Mouse (Mus musculus) 3134 (cell line): ENCODE measurements around the gene Serping1.
"Not testable (repeated sequence)": the region's sequence is repeated elsewhere in the genome, so short reads cannot be mapped to it uniquely, and the experiment has no call there.

Experiments
- DNase-seq: peaks from one replicate; pipeline ENCODE4 v3.0.0-alpha.2; 2011; ENCODE audit warnings: low spot score; ENCODE audit not compliant: insufficient read length; ENCODE audit errors: extremely low read depth

Serping1 gene

DNA sequence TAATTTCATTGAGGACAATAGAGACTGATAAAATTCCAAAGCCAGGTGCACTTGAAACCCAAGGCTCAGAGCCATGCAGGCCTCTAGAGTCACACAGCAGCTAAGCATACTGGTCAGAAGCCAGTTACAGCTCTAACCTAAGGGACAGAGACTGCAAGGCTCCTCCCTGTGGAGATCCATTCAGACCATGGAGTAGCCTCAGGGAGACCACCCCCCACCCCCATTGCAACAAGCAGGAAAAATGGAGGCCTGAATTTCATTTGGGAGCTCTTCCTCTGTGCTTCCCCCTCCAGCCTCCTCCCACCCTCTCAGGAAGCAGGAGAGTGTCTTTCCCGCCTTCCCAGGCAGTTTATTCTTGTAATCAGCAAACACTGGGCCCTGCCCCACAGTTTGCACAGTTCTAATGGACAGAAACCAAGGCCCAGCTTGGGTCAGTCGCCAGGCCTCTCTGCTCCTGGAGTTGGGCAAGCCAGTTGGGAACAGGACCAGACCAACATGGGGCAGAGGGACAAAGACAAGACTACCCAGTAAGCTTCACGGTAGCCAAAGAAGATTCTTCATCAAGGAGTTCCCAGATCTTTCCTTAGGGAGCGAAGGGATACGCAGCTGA, 33.3 kb downstream of the Serping1 start:
- no peak for DNase-seq

DNA sequence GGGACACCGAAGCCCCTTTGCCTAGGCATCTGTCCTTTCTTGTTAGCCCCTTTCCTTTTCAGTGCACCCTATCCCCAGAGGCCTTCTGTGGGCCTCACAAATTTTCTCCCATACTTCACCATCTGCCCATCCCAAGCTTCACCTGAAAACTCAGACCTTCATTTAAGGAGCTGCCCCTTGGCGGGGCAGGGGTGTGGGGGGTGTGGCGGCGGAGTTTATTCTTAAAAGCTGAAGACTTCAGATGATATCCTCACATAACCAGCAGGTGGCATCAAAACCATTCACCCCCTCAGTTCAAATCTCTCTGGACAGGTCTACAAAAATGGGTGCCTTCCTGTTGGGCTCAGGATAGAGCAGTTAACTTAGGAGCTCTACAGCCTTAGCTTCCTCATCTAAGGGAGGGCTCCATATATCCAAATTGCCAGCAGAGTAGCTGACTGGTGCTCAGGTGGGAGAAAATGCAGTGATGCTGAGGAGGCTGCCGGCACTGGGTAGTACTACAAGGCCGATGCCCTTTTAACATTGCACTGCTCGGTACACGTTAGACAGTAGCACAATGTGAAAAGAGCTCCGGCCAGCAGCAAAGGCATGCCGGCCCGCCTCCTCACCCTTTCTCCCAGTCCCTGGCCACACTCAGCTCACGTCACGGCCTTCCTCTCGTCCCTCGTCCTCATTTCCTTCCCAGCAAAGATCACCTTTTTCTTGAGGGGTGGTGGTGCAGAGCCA, 34.5 kb downstream of the Serping1 start:
- DNase-seq: no peak

DNA sequence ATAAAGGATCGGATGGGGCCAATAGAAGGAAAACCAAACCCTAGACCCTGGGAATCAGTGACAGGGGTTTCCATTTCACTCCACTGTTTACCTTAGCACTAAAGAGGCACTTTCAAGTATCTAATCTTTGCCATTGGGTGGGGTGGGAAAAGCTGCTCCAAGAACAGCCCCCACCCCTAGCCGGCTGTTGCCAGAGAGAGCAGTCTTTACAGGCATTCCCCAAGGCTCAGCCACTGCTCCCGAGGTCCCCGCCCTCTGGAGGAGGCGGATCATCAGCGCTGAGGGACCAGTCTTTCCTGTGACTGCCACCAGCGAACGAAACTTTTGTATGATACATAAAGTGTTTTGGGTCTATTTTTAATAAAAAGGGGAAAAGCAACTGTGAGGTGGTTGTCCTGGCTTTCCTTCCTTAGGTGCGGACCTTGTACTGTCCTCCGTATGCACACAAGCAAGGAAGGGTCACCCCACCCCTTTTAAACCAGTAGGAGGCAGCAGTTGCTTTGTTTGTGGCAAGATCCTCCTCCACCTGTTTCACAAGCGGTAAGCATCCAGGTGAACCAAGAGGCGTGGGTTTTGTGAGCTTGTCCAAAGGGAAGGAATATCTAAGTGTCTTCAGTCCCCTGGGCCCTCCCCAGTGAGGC, 36.9 kb downstream of the Serping1 start:
- no peak for DNase-seq

DNA sequence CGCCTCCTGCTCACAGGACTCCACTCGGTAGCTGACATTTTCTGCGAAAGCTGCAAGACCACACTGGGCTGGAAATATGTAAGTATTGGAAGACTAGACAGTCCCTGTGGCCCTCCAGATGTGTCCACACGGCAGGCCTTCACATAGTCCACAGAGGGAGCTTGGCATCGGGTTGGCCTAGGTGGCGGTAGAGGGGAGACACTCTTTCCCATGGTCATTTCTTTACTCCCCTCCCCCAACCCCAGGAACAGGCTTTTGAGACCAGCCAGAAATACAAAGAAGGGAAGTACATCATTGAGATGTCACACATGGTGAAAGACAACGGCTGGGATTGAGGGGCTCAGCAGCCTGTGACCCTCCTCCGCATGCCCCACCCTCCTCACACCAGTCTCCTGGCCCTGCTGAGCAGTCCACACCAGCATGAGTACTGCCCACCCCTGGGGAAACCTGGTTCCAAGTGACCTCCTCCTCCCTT, 37.8 kb downstream of the Serping1 start:
- DNase-seq: no peak

DNA sequence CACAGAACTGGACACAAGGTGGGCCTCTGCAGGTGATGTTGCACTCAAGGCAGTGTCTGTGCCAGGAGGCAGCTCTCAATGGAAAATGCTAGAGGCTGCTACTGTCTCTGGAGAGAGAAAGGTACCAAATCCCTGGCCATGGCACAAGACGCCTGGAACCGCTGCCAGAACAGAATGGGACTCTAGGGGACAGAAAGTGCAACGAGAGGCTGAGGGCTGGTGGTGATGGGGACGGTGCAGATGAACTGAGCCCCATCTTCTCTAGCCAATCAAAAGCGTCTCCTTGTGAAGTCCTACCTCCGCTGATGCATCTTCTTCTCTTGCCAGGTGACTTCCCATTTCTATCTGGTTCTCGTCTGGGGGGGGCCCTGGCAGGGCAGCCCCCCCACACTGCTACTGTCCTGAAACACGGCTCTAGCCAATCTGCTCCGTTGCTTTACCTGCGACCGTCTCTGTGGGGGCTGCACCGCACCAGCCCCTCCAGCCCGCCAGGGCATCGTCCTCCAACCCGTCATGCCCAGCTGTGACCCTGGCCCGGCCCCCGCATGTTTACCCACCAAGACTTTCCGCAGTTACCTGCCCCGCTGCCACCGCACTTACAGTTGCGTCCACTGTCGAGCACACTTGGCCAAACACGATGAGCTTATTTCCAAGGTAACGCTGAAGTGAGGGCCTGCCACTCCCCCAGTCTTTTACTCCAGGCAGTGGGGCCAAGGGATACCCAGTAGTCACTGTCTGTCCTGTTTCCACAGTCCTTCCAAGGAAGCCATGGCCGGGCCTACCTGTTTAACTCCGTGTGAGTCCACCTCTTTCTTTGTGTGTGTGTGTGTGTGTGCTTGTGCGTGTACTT, 38.7 kb downstream of the Serping1 start:
- DNase-seq: no peak

DNA sequence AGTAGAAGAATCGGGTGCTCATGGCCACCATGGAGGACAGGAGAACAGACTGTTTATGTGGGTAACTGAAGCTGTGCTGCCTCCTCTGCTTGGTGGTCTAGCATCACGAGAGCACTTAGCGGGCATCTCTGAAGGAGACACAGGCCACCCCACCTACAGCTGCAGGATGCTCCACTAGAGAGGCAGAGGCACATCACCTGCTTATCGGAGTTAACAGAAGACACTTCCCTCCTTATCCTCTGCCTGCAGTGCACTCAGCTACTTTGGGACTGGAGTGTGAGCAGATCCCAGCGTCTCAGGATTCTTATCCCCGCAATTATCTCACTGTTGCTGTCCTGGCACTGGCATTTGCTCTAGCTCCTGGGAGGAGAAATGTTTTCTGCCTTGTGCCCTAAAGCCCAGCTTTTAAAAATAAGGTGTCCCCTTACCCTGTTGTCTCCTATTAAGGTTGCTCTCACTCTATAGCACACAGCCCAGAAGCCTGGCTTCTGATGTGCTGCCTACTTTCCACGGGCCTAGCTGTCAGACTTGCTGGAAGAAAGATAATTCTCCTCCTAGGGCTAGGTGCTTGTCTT, 39.8 kb downstream of the Serping1 start:
- no peak for DNase-seq

DNA sequence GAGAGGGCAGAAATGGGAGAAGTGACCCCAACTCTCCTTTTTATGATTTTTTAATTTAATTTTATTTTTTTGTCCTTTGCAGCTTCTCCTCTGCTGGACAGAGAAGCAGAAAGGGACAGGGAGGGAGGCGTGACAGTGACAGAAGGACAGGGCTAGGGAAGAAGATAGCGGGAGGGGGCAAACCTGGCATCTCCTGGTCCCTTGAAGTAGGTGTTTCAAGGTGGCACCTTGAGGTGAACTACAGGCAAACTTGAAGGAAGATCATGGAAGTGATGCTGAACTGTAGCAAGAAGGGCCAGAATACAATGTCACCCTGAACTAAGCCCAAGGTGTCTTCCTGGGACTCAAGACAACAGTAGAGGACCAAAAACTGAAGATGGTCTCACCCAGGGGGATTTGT, 40.3 kb downstream of the Serping1 start:
- no peak for DNase-seq

DNA sequence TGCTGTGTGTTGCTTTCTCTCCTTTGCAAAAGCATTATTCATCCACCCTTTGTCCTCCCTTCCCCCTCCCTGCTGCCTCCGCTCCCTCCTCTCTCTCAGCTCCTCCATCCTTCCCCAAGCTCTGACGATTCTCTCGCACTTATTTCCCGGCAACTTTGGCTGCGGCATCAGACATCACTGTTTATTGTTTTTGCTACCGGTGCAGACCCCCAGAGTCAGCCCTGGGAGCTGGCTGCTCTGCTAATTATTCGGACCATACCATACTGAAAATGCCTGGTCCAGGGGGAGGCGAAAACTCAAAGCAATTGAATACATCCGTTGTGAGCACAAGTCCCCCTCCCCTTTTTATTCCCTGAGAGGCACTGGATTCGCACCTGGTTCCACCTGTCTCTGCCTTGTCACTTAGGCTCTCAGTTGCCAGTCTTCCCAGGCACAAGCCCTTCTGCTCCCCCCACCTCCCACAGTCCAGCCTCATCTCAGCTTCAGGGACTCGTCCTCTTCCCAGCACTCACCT, 40.8 kb downstream of the Serping1 start:
- no peak for DNase-seq

DNA sequence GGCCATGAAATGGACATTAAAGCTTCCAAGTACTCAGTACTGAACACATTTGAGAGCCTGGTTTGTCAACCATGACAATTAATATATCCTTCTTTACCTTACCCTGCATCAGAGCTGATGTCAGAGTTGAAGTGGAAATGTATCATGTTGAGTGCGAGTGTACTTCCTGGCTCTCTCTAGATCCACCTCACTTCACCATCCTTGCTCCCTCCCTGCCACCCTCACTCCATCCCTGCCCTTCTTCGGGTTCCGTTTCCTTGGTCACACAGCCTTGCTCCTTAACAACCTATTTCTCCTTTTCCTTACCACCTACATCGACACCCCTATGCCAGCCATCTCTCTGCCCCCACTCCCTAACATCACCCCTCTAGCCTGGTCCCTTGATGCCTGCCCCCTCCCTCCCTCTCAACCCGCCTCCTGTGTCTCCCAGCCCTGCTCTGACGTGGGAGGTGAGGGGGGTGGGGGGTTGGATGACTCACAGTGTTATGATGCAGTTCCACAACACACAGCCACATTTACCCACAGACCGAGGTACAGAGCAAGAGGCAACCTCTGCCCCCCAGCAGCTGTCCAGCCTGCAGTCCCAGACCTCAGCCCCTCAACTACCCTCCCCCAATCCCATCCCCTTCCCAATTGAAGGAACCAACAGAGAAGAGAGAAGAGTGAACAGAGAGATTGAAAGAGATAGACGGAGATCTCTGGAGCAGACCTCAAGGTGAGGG, 41.5 kb downstream of the Serping1 start, which contains the start of gene Ypel4:
Gene Ypel4 (plus strand): TSS at position 480 of the 722 bp plus-strand sequence.
- DNase-seq: no peak

DNA sequence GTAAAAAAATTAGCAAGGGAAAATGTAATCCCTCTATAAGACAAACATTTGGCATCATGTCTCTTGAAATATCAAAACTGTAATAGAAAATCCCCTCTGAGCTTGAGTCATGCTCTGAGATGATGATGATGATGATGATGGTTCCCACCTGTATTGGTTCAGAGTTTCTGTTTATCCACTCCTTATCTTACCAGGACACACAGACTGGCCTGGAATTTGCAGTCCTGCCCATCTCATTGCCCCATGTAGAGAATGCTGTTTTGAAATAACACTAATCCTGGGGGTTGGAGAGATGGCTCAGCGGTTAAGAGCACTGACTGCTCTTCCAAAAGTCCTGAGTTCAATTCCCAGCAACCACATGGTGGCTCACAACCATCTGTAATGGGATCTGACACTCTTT, 42.9 kb downstream of the Serping1 start:
- no peak for DNase-seq

DNA sequence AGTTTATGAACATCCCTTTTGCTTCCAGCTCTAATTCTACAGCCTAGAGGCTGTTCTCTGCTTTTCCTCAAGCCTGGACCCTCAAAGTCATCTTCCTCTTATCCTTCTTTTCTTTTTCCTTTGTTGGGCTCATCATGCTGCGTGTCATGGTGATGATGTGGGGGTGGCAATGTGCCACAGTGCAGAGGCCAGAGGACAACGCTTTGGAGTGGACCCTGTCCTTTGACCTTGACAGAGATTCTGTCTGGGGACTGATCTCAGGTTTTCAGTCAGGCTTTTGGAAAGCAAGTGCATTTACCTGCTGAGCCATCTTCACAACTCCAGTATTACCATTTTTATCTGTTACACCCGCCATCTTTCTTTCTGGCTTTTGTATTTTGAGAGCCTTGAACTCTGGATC, 44.0 kb downstream of the Serping1 start:
- DNase-seq: no peak

DNA sequence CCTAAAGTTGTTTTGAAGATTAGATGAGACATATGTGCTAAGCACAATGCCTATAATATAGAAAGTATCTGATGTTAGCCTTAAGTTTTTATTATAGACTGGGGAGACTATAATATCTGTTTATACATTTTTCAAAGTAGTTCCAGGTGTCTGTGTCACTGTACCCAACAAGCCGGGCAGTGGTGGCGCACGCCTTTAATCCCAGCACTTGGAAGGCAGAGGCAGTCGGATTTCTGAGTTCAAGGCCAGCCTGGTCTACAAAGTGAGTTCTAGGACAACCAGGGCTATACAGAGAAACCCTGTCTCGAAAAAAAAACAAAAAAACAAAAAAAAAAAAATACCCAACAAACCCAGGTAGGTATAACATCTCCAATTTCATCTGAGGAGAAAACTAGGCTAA, 47.1 kb downstream of the Serping1 start:
- DNase-seq: not testable (repeated sequence)

DNA sequence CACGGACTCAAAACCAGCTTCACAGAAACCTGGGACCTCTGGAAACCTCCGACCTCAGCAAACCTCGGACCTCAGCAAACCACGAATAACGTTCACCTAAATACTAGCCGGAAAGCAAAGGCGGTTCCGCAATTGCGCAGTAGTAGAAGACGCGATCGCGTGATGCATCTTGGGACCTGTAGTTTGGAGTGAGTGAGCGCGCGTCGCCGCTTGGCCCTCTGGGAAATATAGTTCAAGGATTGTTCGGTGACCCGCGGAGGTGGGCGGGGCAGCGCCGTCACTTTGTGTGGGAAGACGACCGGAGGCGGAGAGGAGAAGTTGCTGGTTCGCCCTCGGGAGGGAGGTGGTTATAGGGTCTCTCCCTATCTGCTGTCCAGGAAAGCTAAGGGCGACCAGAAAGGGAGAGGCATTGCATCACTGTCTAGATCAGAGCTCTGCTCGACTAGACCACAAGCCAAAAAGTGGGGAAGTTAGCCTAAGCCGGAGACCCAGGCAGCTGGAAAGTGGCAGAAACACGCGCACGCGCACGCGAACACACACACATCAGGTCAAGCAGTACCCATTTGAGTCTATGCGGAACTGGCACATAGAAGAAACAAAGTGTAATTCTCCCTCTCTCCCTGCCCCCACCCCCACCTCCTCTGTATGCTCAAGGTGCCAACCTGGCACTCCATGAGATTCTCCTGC, 47.9 kb downstream of the Serping1 start, which contains the start of gene Clp1:
Gene Clp1 (minus strand): TSS at position 179 of the 687 bp plus-strand sequence.
- peak; percentile 95 for DNase-seq

DNA sequence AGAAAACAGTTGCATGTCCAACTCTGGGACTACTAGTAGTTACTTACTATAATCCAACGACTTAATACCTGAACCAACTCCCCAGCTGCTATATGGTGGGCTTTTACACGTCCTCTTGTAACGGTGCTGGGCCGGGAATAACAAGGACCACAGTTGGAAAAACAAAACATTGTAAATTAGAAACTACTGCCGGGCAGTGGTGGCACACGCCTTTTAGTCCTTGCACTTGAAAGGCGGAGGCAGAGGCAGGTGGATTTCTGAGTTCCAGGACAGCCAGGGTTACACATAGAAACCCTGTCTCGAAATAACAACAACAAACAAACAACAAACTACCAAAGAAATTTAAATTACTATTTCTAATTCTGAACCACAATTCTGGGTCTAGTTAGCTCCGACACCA, 48.5 kb downstream of the Serping1 start:
- no peak for DNase-seq

DNA sequence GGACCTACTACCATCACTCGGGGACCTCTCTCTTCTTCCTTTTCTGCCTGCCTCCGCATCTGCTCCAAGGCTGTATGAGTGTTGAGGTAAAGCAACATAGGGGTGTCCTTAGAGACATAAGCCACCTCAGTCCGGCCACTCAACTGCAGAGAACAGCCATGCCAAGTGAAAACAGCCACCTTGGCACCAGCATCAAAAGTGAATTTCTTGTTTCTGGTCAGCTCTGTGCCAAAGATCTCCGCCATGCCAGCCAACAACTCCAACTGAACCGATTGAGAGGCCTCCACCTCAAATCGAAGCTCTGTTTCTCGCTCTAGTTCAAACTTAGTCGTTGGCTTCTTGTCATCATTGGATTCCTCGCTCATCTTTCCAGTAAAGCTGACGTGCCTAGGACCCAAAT, 49.5 kb downstream of the Serping1 start:
- DNase-seq: no peak

DNA sequence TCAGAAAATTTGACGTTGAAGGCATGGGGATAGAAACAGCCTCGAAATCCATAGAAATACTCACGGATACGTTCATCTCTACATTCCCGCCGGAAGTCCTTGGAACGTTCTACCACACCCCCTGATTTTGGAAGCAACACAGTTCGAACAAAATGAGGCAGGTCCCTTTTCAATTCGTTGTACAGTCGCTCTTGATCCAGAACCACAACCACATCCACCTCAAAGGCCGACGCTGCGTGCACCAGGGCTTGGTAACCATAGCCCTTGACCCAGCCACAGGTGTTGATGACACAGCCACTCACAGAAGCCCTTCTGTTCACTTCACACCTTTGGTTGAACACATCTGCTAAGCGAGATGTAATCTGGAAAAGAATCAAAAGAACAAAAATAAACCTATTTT, 51.4 kb downstream of the Serping1 start:
- DNase-seq: no peak

DNA sequence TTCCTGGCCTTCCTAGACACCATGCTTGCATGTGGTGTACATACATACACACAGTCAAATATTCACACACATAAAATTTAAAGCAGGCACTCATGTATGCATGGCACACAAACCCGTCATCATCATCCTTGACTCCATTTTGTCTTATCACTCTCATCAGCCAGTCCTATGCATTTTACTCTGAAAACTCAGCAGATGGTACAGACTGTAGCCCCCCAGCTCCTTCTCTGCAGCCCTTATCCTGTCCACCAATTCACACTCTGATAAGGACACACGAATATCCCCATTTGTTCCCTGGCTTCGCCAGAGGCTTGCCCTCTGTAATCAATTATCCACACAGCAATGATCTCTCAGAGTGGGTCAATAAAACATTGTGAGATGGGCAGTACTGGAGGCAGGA, 54.1 kb downstream of the Serping1 start:
- no peak for DNase-seq

DNA sequence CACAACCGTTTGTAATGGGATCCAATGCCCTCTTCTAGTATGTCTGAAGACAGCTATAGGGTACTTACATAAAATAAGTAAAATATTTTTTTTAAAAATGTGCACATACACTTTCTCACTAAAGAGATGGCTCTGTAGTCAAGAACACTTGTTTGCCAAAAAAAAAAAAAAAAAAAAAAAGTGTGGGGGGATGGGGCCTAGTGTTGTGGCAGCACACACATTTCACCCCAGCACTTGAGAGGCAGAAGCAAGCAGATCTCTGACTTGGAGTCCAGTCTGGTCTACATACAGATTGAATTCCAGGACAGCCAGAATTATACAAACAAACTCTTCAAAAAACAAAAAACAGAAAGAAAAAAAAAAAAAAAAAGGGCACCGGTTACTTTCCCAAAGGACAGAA, 54.5 kb downstream of the Serping1 start:
- no peak for DNase-seq

DNA sequence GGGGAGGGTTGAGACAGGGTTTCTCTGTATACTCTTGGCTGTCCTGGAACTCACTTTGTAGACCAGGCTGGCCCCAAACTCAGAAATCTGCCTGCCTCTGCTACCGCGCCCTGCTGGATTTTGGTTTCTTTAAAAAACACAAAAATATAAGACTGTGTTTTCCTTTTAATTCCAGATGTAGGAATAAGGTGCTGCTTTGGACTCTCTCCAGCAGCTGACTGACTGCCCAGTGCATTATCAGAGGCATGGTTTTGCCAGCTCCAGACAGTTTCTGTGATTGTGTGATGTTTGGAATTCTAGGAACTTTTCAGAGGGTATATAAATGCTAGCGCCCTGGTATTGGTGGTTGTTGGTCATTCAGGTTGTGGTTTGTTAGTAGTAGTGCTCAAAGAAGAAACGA, 57.9 kb downstream of the Serping1 start:
- DNase-seq: no peak
